Mouse (Mus musculus) layer of hippocampus, adult 9-11 months (tissue): Measurements from ENCODE around the gene Vasn.
A peak's percentile ranks its signal among the peaks of the same experiment; 100 is the strongest.

Source experiments
- DNase-seq: peaks from one replicate; pipeline ENCODE4 v3.0.0; 2022

Vasn gene

GRCm38 (mm10) chr16:4607818-4608531 lies 31.8 kb upstream of the Vasn start:
- peak; percentile 74 for DNase-seq

- no peak for DNase-seq
Measured at GRCm38 (mm10) chr16:4608532-4609059, 31.1 kb upstream of the Vasn start.

- DNase-seq = no peak
Measured at GRCm38 (mm10) chr16:4611193-4611592, 28.5 kb upstream of the Vasn start.

GRCm38 (mm10) chr16:4611676-4612075 lies 28.1 kb upstream of the Vasn start:
- DNase-seq = no peak

- DNase-seq = no peak
Measured at GRCm38 (mm10) chr16:4613736-4614135, 26.0 kb upstream of the Vasn start.

GRCm38 (mm10) chr16:4614639-4615038 lies 25.1 kb upstream of the Vasn start:
- DNase-seq = no peak

GRCm38 (mm10) chr16:4615297-4615696 lies 24.4 kb upstream of the Vasn start:
- DNase-seq = no peak

GRCm38 (mm10) chr16:4616829-4617228 lies 22.9 kb upstream of the Vasn start:
- DNase-seq = no peak

- DNase-seq = no peak
Measured at GRCm38 (mm10) chr16:4624074-4624473, 15.7 kb upstream of the Vasn start.

- peak; percentile 94 for DNase-seq
Measured at GRCm38 (mm10) chr16:4624481-4625110, 15.1 kb upstream of the Vasn start, which contains the start of gene Pam16. Gene Pam16, minus strand, starts transcription at chr16:4624988.

- no peak for DNase-seq
Measured at GRCm38 (mm10) chr16:4627105-4627504, 12.6 kb upstream of the Vasn start.

GRCm38 (mm10) chr16:4628898-4629419 lies 10.8 kb upstream of the Vasn start:
- DNase-seq = no peak

- no peak for DNase-seq
Measured at GRCm38 (mm10) chr16:4629950-4630349, 9.8 kb upstream of the Vasn start.

- no peak for DNase-seq
Measured at GRCm38 (mm10) chr16:4632050-4632449, 7.7 kb upstream of the Vasn start.

- no peak for DNase-seq
Measured at GRCm38 (mm10) chr16:4633661-4634060, 6.1 kb upstream of the Vasn start.

GRCm38 (mm10) chr16:4634681-4635080 lies 5.1 kb upstream of the Vasn start:
- no peak for DNase-seq

GRCm38 (mm10) chr16:4635760-4636159 lies 4.0 kb upstream of the Vasn start:
- DNase-seq = no peak

- DNase-seq = no peak
Measured at GRCm38 (mm10) chr16:4638891-4639390, 800 bp upstream of the Vasn start.

GRCm38 (mm10) chr16:4640267-4641005 lies 695 bp downstream of the Vasn start:
- no peak for DNase-seq

- no peak for DNase-seq
Measured at GRCm38 (mm10) chr16:4641119-4641838, 1.5 kb downstream of the Vasn start.

- DNase-seq = peak; percentile 53
Measured at GRCm38 (mm10) chr16:4642190-4642589, 2.4 kb downstream of the Vasn start.

GRCm38 (mm10) chr16:4642937-4643336 lies 3.2 kb downstream of the Vasn start:
- DNase-seq = no peak
